Mouse (Mus musculus) cortical plate, adult 2 months (tissue): Measurements from ENCODE around the gene Hyal1.

ENCODE experiments used
- CTCF ChIP-seq: fragments of 200-500 bp; IDR thresholded peaks from 2 replicates; pipeline ENCODE4 v1.5.1; 2011; ENCODE audit warnings: mild to moderate bottlenecking, control low read depth, low read length; ENCODE audit not compliant: insufficient read depth; ENCODE audit errors: extremely low read depth
- POLR2A ChIP-seq: fragments of 200-500 bp; IDR thresholded peaks from 2 replicates; pipeline ENCODE4 v1.6.1; 2011; ENCODE audit warnings: mild to moderate bottlenecking, low read length, control low read depth; ENCODE audit not compliant: insufficient read depth; ENCODE audit errors: extremely low read depth

DNA sequence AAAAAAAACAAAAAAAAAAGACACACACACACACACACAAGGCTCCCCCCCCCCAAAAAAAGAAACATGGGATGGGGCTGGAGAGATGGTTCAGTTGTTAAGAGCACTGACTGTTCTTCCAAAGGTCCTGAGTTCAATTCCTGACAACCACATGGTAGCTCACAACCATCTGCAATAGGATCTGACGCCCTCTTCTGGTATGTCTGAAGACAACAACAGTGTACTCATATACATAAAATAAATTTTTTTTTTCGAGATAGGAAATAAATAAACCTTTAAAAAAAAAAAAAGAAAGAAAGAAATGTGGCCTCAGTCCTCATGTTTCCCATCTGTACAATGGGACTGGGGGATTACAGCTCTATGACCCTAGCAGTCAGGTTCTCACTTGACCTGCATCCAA is 40.7 kb downstream of the Hyal1 start:
- TF ChIP-seq CTCF = no peak
- no peak for TF ChIP-seq POLR2A
